Mouse (Mus musculus): Measurements from ENCODE around the gene Tbc1d7.

GRCm38 (mm10) chr13:43181104-43181503, 9.8 kb upstream of the Tbc1d7 start:
- no peak for TF ChIP-seq CTCF (IDR thresholded peaks at IDR 0.05; ENCODE audit: borderline replicate concordance, control insufficient read depth, extremely low read depth, insufficient read depth, low read length, poor library complexity)
- no peak for TF ChIP-seq POLR2A (IDR thresholded peaks at IDR 0.05; ENCODE audit: control insufficient read depth, extremely low read depth, insufficient read depth, low read length, poor library complexity)
